Mouse (Mus musculus) midbrain, postnatal 0 days (tissue): ENCODE measurements around the gene Slc35b2. TPM values are rescaled to one million over a fixed set of nuclear protein-coding genes. Genes with fewer than 3 reads are reported as not detected.

ENCODE experiments used
- ATAC-seq: fragments of 200-750 bp; cut with Nextera tagmentation; 2 replicates; pipeline ENCODE4 v1.8.0; 2017; ENCODE audit warnings: moderate number of reproducible peaks, mild to moderate bottlenecking, moderate TSS enrichment, moderate library complexity; ENCODE audit not compliant: low FRiP score
- DNase-seq: peaks from one replicate; pipeline ENCODE4 v3.0.0-alpha.2; 2015; ENCODE audit warnings: low spot score
- H3K27ac ChIP-seq: fragments of 300-500 bp; sonication (generic); 2 replicates; pipeline ENCODE4 v1.5.1; 2014; ENCODE audit warnings: low read depth, mild to moderate bottlenecking, low read length, mixed read lengths
- H3K27me3 ChIP-seq: fragments of 300-500 bp; sonication (generic); 2 replicates; pipeline ENCODE4 v1.6.1; 2014; ENCODE audit warnings: low read length, control low read depth, mixed read lengths; ENCODE audit not compliant: insufficient read depth
- H3K36me3 ChIP-seq: fragments of 300-500 bp; sonication (generic); 2 replicates; pipeline ENCODE4 v1.6.1; 2014; ENCODE audit warnings: low read length, control low read depth, mixed read lengths; ENCODE audit not compliant: insufficient read depth
- H3K4me1 ChIP-seq: fragments of 300-500 bp; sonication (generic); 2 replicates; pipeline ENCODE4 v1.6.1; 2014; ENCODE audit warnings: mild to moderate bottlenecking, control low read depth, antibody characterized with exemption, low read length, mixed read lengths; ENCODE audit not compliant: insufficient read depth
- H3K4me2 ChIP-seq: fragments of 300-500 bp; sonication (generic); 2 replicates; pipeline ENCODE4 v1.6.1; 2014; ENCODE audit warnings: low read depth, mild to moderate bottlenecking, low read length, mixed read lengths; ENCODE audit not compliant: poor library complexity, severe bottlenecking
- H3K4me3 ChIP-seq: fragments of 300-500 bp; sonication (generic); 2 replicates; pipeline ENCODE4 v1.5.1; 2014; ENCODE audit warnings: low read depth, mild to moderate bottlenecking, low read length, moderate library complexity
- H3K9ac ChIP-seq: fragments of 300-500 bp; sonication (generic); replicated peaks from 2 replicates; pipeline ENCODE4 v1.6.1; 2014; ENCODE audit warnings: mild to moderate bottlenecking, low read length, moderate library complexity, mixed read lengths; ENCODE audit not compliant: poor library complexity, severe bottlenecking
- H3K9me3 ChIP-seq: fragments of 300-500 bp; sonication (generic); 2 replicates; pipeline ENCODE4 v1.6.1; 2016; ENCODE audit warnings: low read length, control low read depth
- CTCF ChIP-seq: IDR thresholded peaks from 2 replicates; pipeline ENCODE4 v1.5.1; 2016; ENCODE audit warnings: antibody characterized with exemption, mild to moderate bottlenecking
- WGBS: fragments of 180-500 bp; shearing (Covaris S2); extraction: QIAGEN DNeasy Blood & Tissue Kit; methylation state at CpG from one replicate; pipeline ENCODE4 v1.1.7; 2014; 5-methylcytosine and 5-hydroxymethylcytosine counted together
- polyA plus RNA-seq: library from polyadenylated mRNA; unstranded; fragments of >200 nt; fragmentation: Nextera tagmentation; extraction: Ambion mirVana; gene quantifications from 2 replicates; pipeline ENCODE4 v1.2.1, GENCODE M21; 2015
- total RNA-seq: library from RNA; depleted of rRNA; stranded (reverse); fragments of >200 nt; gene quantifications from 2 replicates; pipeline ENCODE4 v1.2.3, GENCODE M21; 2014

Slc35b2 gene
- total and polyA plus RNA-seq, 2 experiments from 2014 or later, result 71.8 to 113 TPM

- 8% methylated on average over 18 of the region's 18 CpGs for WGBS
- no peaks in the 10 kb centered on the region for H3K9me3 ChIP-seq
- peak overlapping the region; percentile 76 for H3K4me3 ChIP-seq
- 0 out of 2 replicates have a peak, but pooled peaks cover 6% of the 10 kb centered on the region for H3K4me1 ChIP-seq
- peak overlapping the region; percentile 79 for H3K27ac ChIP-seq
- H3K4me2 ChIP-seq, result peak overlapping the region; percentile 97
- DNase-seq, result peak; percentile 40
- 0 out of 2 replicates have a peak, but pooled peaks have one; percentile 17 for TF ChIP-seq CTCF
- H3K9ac ChIP-seq, result peak overlapping the region; percentile 84
- H3K36me3 ChIP-seq, result peaks cover 38% of the 10 kb centered on the region
- no peaks in the 10 kb centered on the region for H3K27me3 ChIP-seq
- ATAC-seq, result no peak
Measured at GRCm38 (mm10) chr17:45564531-45565084, 934 bp downstream of the Slc35b2 start.

GRCm38 (mm10) chr17:45565103-45565502 lies 1.4 kb downstream of the Slc35b2 start:
- Histone ChIP-seq H3K36me3 (peaks cover 43% of the 10 kb centered on the region), H3K27ac (peak overlapping the region; percentile 79; the same call in 1 of the 2 replicates), H3K27me3 (no peaks in the 10 kb centered on the region), H3K4me3 (peak overlapping the region; percentile 76), H3K9me3 (no peaks in the 10 kb centered on the region), H3K9ac (peak overlapping the region; percentile 84; the same call in 1 of the 2 replicates), H3K4me1 (0 out of 2 replicates have a peak, but pooled peaks cover 6% of the 10 kb centered on the region), H3K4me2 (peak overlapping the region; percentile 97)
- WGBS, result 96% methylated on average over 11 of the region's 11 CpGs
- no peak for DNase-seq
- TF ChIP-seq CTCF, result no peak
- no peak for ATAC-seq

GRCm38 (mm10) chr17:45566031-45566359 lies 2.3 kb downstream of the Slc35b2 start:
- peaks cover 51% of the 10 kb centered on the region for H3K36me3 ChIP-seq
- no peaks in the 10 kb centered on the region for H3K9me3 ChIP-seq
- DNase-seq (no peak), ATAC-seq (no peak)
- WGBS, result 77% methylated on average over 1 of the region's 1 CpGs
- no peak overlapping the region for H3K4me3 ChIP-seq
- no peak overlapping the region for H3K27ac ChIP-seq
- no peak overlapping the region for H3K9ac ChIP-seq
- H3K4me1 ChIP-seq, result 0 out of 2 replicates have a peak, but pooled peaks cover 6% of the 10 kb centered on the region
- H3K4me2 ChIP-seq, result no peak overlapping the region
- H3K27me3 ChIP-seq, result no peaks in the 10 kb centered on the region
- TF ChIP-seq CTCF, result no peak

- 0 out of 2 replicates have a peak, but pooled peaks cover 6% of the 10 kb centered on the region for H3K4me1 ChIP-seq
- H3K4me2 ChIP-seq, result no peak overlapping the region
- 65% methylated on average over 18 of the region's 18 CpGs for WGBS
- no peaks in the 10 kb centered on the region for H3K9me3 ChIP-seq
- H3K27ac ChIP-seq, result no peak overlapping the region
- H3K27me3 ChIP-seq, result no peaks in the 10 kb centered on the region
- DNase-seq (peak; percentile 46), ATAC-seq (no peak)
- H3K36me3 ChIP-seq, result peaks cover 56% of the 10 kb centered on the region
- TF ChIP-seq CTCF, result no peak
- H3K4me3 ChIP-seq, result no peak overlapping the region
- no peak overlapping the region for H3K9ac ChIP-seq
Measured at GRCm38 (mm10) chr17:45566360-45567161, 2.9 kb downstream of the Slc35b2 start.

GRCm38 (mm10) chr17:45567162-45567601 lies 3.5 kb downstream of the Slc35b2 start:
- no peaks in the 10 kb centered on the region for H3K27me3 ChIP-seq
- ATAC-seq (no peak), DNase-seq (no peak)
- no peak overlapping the region for H3K4me2 ChIP-seq
- peaks cover 56% of the 10 kb centered on the region for H3K36me3 ChIP-seq
- no peak overlapping the region for H3K4me3 ChIP-seq
- no peak overlapping the region for H3K27ac ChIP-seq
- no peak for TF ChIP-seq CTCF
- H3K9ac ChIP-seq, result no peak overlapping the region
- H3K4me1 ChIP-seq, result 0 out of 2 replicates have a peak, but pooled peaks cover 6% of the 10 kb centered on the region
- H3K9me3 ChIP-seq, result no peaks in the 10 kb centered on the region
- WGBS, result 34% methylated on average over 4 of the region's 4 CpGs

- no peak for TF ChIP-seq CTCF
- Histone ChIP-seq H3K9ac (no peak overlapping the region), H3K4me1 (0 out of 2 replicates have a peak, but pooled peaks cover 6% of the 10 kb centered on the region), H3K36me3 (peaks cover 56% of the 10 kb centered on the region), H3K4me2 (no peak overlapping the region), H3K4me3 (no peak overlapping the region), H3K9me3 (no peaks in the 10 kb centered on the region), H3K27me3 (no peaks in the 10 kb centered on the region), H3K27ac (no peak overlapping the region)
- WGBS, result 88% methylated on average over 12 of the region's 12 CpGs
- DNase-seq (no peak), ATAC-seq (no peak)
Measured at GRCm38 (mm10) chr17:45568990-45569389, 5.3 kb downstream of the Slc35b2 start.
